ENCODE assay signal across 9 mouse cellular contexts in genomic region chr17:15585691-15586090, GRCm38 (mm10). TPM values are rescaled to one million over a fixed set of nuclear protein-coding genes. Genes with fewer than 3 reads are reported as not detected.
DNase-seq lines count a peak whose midpoint lies in the region; ATAC-seq and TF ChIP-seq lines count a peak whose summit lies in the region.
"Had no signal": no experiment of that assay in that cellular context is flagged by ENCODE, and none has a peak within 500 bp of the region (broad histone marks: within the 10 kb centered on the region; RNA-seq: fewer than 3 reads in every experiment).

No protein-coding gene starts in this region.

- no peaks in the 10 kb centered on the region for H3K27me3 ChIP-seq in thymus, adult 2 months (ENCODE audit: control insufficient read depth, insufficient read depth, low read length)

- peak; percentile 50; the same call in 1 of the 2 replicates for ATAC-seq in granulocyte monocyte progenitor cell, adult 5-6 weeks (replicated peaks; ENCODE audit: poor library complexity, severe bottlenecking)

- no peak for DNase-seq in layer of hippocampus, adult 2 months (ENCODE audit: low spot score in 2 of 2)
- DNase-seq in layer of hippocampus, postnatal 25 days (ENCODE audit: extremely low spot score in 1 of 2, low spot score in 1 of 2) = no peak
- peak; percentile 47 for DNase-seq in CD4-positive helper T cell, adult 2 months (ENCODE audit: low read depth, low spot score)
- peak; percentile 54 for DNase-seq in ES-E14 (ENCODE audit: low read depth, low spot score)
- no peak for DNase-seq in thymus, adult 2 months
- DNase-seq in left cerebral cortex, adult 11 months (ENCODE audit: low spot score) = no peak
- DNase-seq: adrenal gland, adult 8-10 months; cerebellum, adult 9-11 months had no signal

- H3K4me3 ChIP-seq in layer of hippocampus, adult 2 months = no peak overlapping the region
- H3K4me3 ChIP-seq in ES-E14 (ENCODE audit: insufficient read depth in 1 of 2, low read depth in 1 of 2, low read length in 2 of 2, poor library complexity in 1 of 2, severe bottlenecking in 1 of 2) = no peak overlapping the region
- H3K4me3 ChIP-seq in thymus, adult 2 months (ENCODE audit: control insufficient read depth, insufficient read depth, low read length) = no peak overlapping the region

- no peak overlapping the region for H3K9ac ChIP-seq in ES-E14 (ENCODE audit: insufficient read depth, low read depth, low read length, poor library complexity, severe bottlenecking)

- in situ Hi-C loops in ES-E14 (cut with MboI; ENCODE audit: low sequenced_read_pairs in 2 of 2, unreplicated experiment in 2 of 2) = no loop called here

- WGBS in thymus, adult 2 months = 60% methylated on average over 4 of the region's 4 CpGs

- no peaks in the 10 kb centered on the region; a peak in 1 of 4 replicates for H3K4me1 ChIP-seq in ES-E14 (ENCODE audit: control insufficient read depth in 2 of 2, insufficient read depth in 2 of 2, low read length in 2 of 2, poor library complexity in 1 of 2)
- no peaks in the 10 kb centered on the region for H3K4me1 ChIP-seq in thymus, adult 2 months (replicated peaks; ENCODE audit: control insufficient read depth, insufficient read depth, low read length)

- TF ChIP-seq POLR2A in thymus, adult 2 months (IDR thresholded peaks at IDR 0.05; ENCODE audit: control insufficient read depth, extremely low read depth, insufficient read depth, low read length, poor library complexity) = no peak

- H3K36me3 ChIP-seq in ES-E14 (ENCODE audit: control insufficient read depth, insufficient read depth, low read length, poor library complexity, severe bottlenecking) = no peaks in the 10 kb centered on the region
- H3K36me3 ChIP-seq in thymus, adult 2 months (ENCODE audit: control insufficient read depth, insufficient read depth, low read length) = no peaks in the 10 kb centered on the region

- TF ChIP-seq CTCF in layer of hippocampus, adult 2 months (conservative IDR thresholded peaks at IDR 0.05) = peak; percentile 59
- TF ChIP-seq CTCF in thymus, adult 2 months (IDR thresholded peaks at IDR 0.05; ENCODE audit: borderline replicate concordance, control insufficient read depth, extremely low read depth, insufficient read depth, low read length, poor library complexity) = no peak

- no peak overlapping the region for H3K27ac ChIP-seq in layer of hippocampus, adult 2 months
- H3K27ac ChIP-seq in ES-E14 (ENCODE audit: insufficient read depth, low read depth, low read length, poor library complexity, severe bottlenecking) = no peak overlapping the region
- H3K27ac ChIP-seq in thymus, adult 2 months (ENCODE audit: control insufficient read depth, insufficient read depth, low read length) = no peak overlapping the region

- H3K9me3 ChIP-seq in ES-E14 (ENCODE audit: control insufficient read depth, insufficient read depth, low read depth, low read length) = no peaks in the 10 kb centered on the region

TF ChIP-seq in ES-E14, 5 proteins besides CTCF, POLR2A, EP300 and RAD21:
- TF ChIP-seq ZC3H11A (IDR thresholded peaks at IDR 0.05; ENCODE audit: borderline replicate concordance, low read depth, low read length) (0 out of 2 replicates have a peak, but pooled peaks have one; percentile 21), HCFC1 (IDR thresholded peaks at IDR 0.05; ENCODE audit: borderline replicate concordance, insufficient read depth, low read length) (no peak)

RNA-seq across cellular contexts. Expression of gene Prdm9, which starts 21.5 kb away (rescaled TPM):
- 1 to 10 TPM; 2.1 to 3.5 TPM for total RNA-seq in layer of hippocampus, adult 2 months (2021)
- total RNA-seq in layer of hippocampus, postnatal 25 days (2021) = 1 to 10 TPM; 2.5 to 4.2 TPM
- 1.9 and 2.7 TPM in 2 replicates for total RNA-seq in ES-E14 (2012; rRNA removed)
- 2.4 and 4.7 TPM in 2 replicates for total RNA-seq in granulocyte monocyte progenitor cell, adult 5-6 weeks (2014; fragmentation: Nextera tagmentation)
- total RNA-seq in granulocyte monocyte progenitor cell, adult 5-6 weeks (2017) = 1.7 and 2.5 TPM in 2 replicates
- 1.4 and 1.7 TPM in 2 replicates for polyA plus RNA-seq in thymus, adult 2 months (2012; rRNA removed)

RNA-seq across cellular contexts. Expression of gene Pdcd2, which starts 58.6 kb away (rescaled TPM):
- 10 to 100 TPM; 15.5 to 23.8 TPM for total RNA-seq in layer of hippocampus, adult 2 months (2021)
- 10 to 100 TPM; 19.9 to 20.0 TPM for total RNA-seq in layer of hippocampus, postnatal 25 days (2021)
- total RNA-seq in ES-E14 (2012; rRNA removed) = 65.1 and 82.7 TPM in 2 replicates
- 51.3 and 62.2 TPM in 2 replicates for total RNA-seq in granulocyte monocyte progenitor cell, adult 5-6 weeks (2014; fragmentation: Nextera tagmentation)
- 82.6 and 88.5 TPM in 2 replicates for total RNA-seq in granulocyte monocyte progenitor cell, adult 5-6 weeks (2017)
- 57.8 and 75.1 TPM in 2 replicates for polyA plus RNA-seq in thymus, adult 2 months (2012; rRNA removed)

Comparison
In these comparisons a context has a peak if more than half of its experiments do, and no peak if none do; other contexts are left out.
1. DNase-seq: peak in CD4-positive helper T cell, adult 2 months (single experiment) and ES-E14 (single experiment); none in layer of hippocampus, adult 2 months (0 of 2), layer of hippocampus, postnatal 25 days (0 of 2), thymus, adult 2 months (single experiment) and left cerebral cortex, adult 11 months (single experiment).